In genomic region chr8:103438995-103439717, GRCm38 (mm10) we compare ENCODE assay signal across 30 mouse cellular contexts.
DNase-seq lines count a peak whose midpoint lies in the region; ATAC-seq and TF ChIP-seq lines count a peak whose summit lies in the region.
"Had no signal": no experiment of that assay in that cellular context is flagged by ENCODE, and none has a peak within 500 bp of the region (broad histone marks: within the 10 kb centered on the region; RNA-seq: fewer than 3 reads in every experiment).

No protein-coding gene starts in this region.

- no peak overlapping the region for H3K4me3 ChIP-seq in heart, embryonic 12.5 days
- H3K4me3 ChIP-seq in left cerebral cortex, adult 2 months = no peak overlapping the region
- no peak overlapping the region for H3K4me3 ChIP-seq in cerebellum, adult 2 months (replicated peaks; ENCODE audit: insufficient read depth, low read depth, low read length)
- H3K4me3 ChIP-seq: forebrain, embryonic 12.5 days; gastrocnemius, adult 2 months; hindbrain, embryonic 13.5 days; limb, embryonic 13.5 days; liver, embryonic 12.5 days; megakaryocyte, embryonic 14.5 days; midbrain, embryonic 12.5 days; myocyte; neural tube, embryonic 12.5 days; stomach, embryonic 15.5 days had no signal

- DNase-seq in heart, postnatal 25 days (ENCODE audit: low spot score) = no peak
- DNase-seq in left cerebral cortex, adult 2 months (ENCODE audit: extremely low spot score in 1 of 2, low spot score in 2 of 2) = no peak
- no peak for DNase-seq in left cerebral cortex, adult 18-20 months (ENCODE audit: low spot score in 2 of 2)
- DNase-seq in right cerebral cortex, adult 18-20 months = peak; percentile 10
- DNase-seq in right cerebral cortex, postnatal 36 days (ENCODE audit: low spot score in 2 of 2) = no peak
- no peak for DNase-seq in cerebellum, adult 2 months
- DNase-seq: adrenal gland, postnatal 14 days; cerebellum, adult 11-12 months; cerebellum, postnatal 10 days; forebrain, postnatal 0 days; gastrocnemius, adult 2 months; gastrocnemius, postnatal 36 days; heart, postnatal 4 days; kidney, adult 9 months; kidney, postnatal 10 days; liver, postnatal 0 days; lung, postnatal 4 days; thymus, postnatal 14 days had no signal

- ATAC-seq in heart, embryonic 12.5 days (ENCODE audit: insufficient number of reproducible peaks, low FRiP score) = peak; percentile 42; the same call in 1 of the 2 replicates
- ATAC-seq: CD4-positive, CD25-positive, alpha-beta regulatory T cell, adult 4 months; forebrain, postnatal 0 days; intestine, embryonic 16.5 days; liver, embryonic 12.5 days; liver, postnatal 0 days had no signal

- intact Hi-C loops in heart, postnatal 25 days (cut with DNase I) = no loop called here
- intact Hi-C loops in left cerebral cortex, adult 2 months (cut with DNase I) = no loop called here

- no peak overlapping the region for H3K9ac ChIP-seq in heart, embryonic 12.5 days
- H3K9ac ChIP-seq: forebrain, embryonic 12.5 days; forebrain, postnatal 0 days; hindbrain, embryonic 13.5 days; limb, embryonic 13.5 days; liver, embryonic 12.5 days; liver, postnatal 0 days; midbrain, embryonic 12.5 days; neural tube, embryonic 12.5 days; stomach, embryonic 15.5 days had no signal

- no peaks in the 10 kb centered on the region for H3K27me3 ChIP-seq in heart, embryonic 12.5 days (replicated peaks)
- H3K27me3 ChIP-seq in cerebellum, adult 2 months (ENCODE audit: control insufficient read depth, insufficient read depth, low read length) = no peaks in the 10 kb centered on the region
- H3K27me3 ChIP-seq: hindbrain, embryonic 13.5 days; limb, embryonic 13.5 days; liver, embryonic 12.5 days; megakaryocyte, embryonic 14.5 days; neural tube, embryonic 12.5 days; stomach, embryonic 15.5 days had no signal

- no peaks in the 10 kb centered on the region for H3K36me3 ChIP-seq in heart, embryonic 12.5 days
- H3K36me3 ChIP-seq: forebrain, embryonic 12.5 days; hindbrain, embryonic 13.5 days; limb, embryonic 13.5 days; liver, embryonic 12.5 days; midbrain, embryonic 12.5 days; neural tube, embryonic 12.5 days; stomach, embryonic 15.5 days had no signal

- WGBS in heart, embryonic 12.5 days = 48% methylated on average over 6 of the region's 6 CpGs
- 90% methylated on average over 6 of the region's 6 CpGs for WGBS in cerebellum, adult 2 months

- no peak for TF ChIP-seq CTCF in left cerebral cortex, adult 2 months (IDR thresholded peaks at IDR 0.05)
- TF ChIP-seq CTCF in cerebellum, adult 2 months (IDR thresholded peaks at IDR 0.05; ENCODE audit: borderline replicate concordance, insufficient read depth, low read depth, low read length) = no peak

- TF ChIP-seq POLR2A in cerebellum, adult 2 months (IDR thresholded peaks at IDR 0.05; ENCODE audit: borderline replicate concordance, insufficient read depth, low read length) = no peak

- no peak overlapping the region for H3K27ac ChIP-seq in heart, embryonic 12.5 days (ENCODE audit: poor library complexity, severe bottlenecking)
- peak overlapping the region; percentile 57; the same call in 1 of the 2 replicates for H3K27ac ChIP-seq in left cerebral cortex, adult 2 months
- no peak overlapping the region for H3K27ac ChIP-seq in cerebellum, adult 2 months (ENCODE audit: insufficient read depth, low read length)
- H3K27ac ChIP-seq: forebrain, embryonic 12.5 days; gastrocnemius, adult 2 months; hindbrain, embryonic 13.5 days; limb, embryonic 13.5 days; liver, embryonic 12.5 days; midbrain, embryonic 12.5 days; neural tube, embryonic 12.5 days; stomach, embryonic 15.5 days had no signal

- no peaks in the 10 kb centered on the region for H3K9me3 ChIP-seq in heart, embryonic 12.5 days (replicated peaks)
- H3K9me3 ChIP-seq: forebrain, embryonic 12.5 days; hindbrain, embryonic 13.5 days; limb, embryonic 13.5 days; liver, embryonic 12.5 days; midbrain, embryonic 12.5 days; neural tube, embryonic 12.5 days; stomach, embryonic 15.5 days had no signal

- peaks cover 13% of the 10 kb centered on the region for H3K4me1 ChIP-seq in heart, embryonic 12.5 days (replicated peaks)
- H3K4me1 ChIP-seq in cerebellum, adult 2 months (ENCODE audit: control insufficient read depth, insufficient read depth, low read length) = no peaks in the 10 kb centered on the region
- H3K4me1 ChIP-seq: liver, embryonic 12.5 days; megakaryocyte, embryonic 14.5 days; stomach, embryonic 15.5 days had no signal

- no peak overlapping the region for H3K4me2 ChIP-seq in heart, embryonic 12.5 days
- H3K4me2 ChIP-seq: forebrain, embryonic 12.5 days; hindbrain, embryonic 13.5 days; limb, embryonic 13.5 days; liver, embryonic 12.5 days; midbrain, embryonic 12.5 days; neural tube, embryonic 12.5 days; stomach, embryonic 15.5 days had no signal
